Mouse (Mus musculus): ENCODE measurements around the gene Amz1. TPM values are rescaled to one million over a fixed set of nuclear protein-coding genes. Genes with fewer than 3 reads are reported as not detected.

Gene Amz1
- polyA plus RNA-seq, 1 experiment: 0.14 TPM

GRCm38 (mm10) chr5:140684343-140685148, 39.4 kb upstream of the Amz1 start:
- Histone ChIP-seq H3K4me1 (ENCODE audit: control insufficient read depth, insufficient read depth, low read length) (no peaks in the 10 kb centered on the region), H3K4me3 (ENCODE audit: control insufficient read depth, low read depth, low read length) (no peak overlapping the region), H3K36me3 (ENCODE audit: control insufficient read depth, insufficient read depth, low read length) (no peaks in the 10 kb centered on the region; the same call in 1 of the 2 replicates), H3K27me3 (ENCODE audit: control insufficient read depth, insufficient read depth, low read length) (no peaks in the 10 kb centered on the region), H3K27ac (ENCODE audit: control insufficient read depth, insufficient read depth, low read depth, low read length) (no peak overlapping the region)
- TF ChIP-seq CTCF (IDR thresholded peaks at IDR 0.05; ENCODE audit: control insufficient read depth, insufficient read depth, insufficient replicate concordance, low read depth, low read length) (peak; percentile 59; the same call in 1 of the 2 replicates), POLR2A (IDR thresholded peaks at IDR 0.05; ENCODE audit: control insufficient read depth, low read depth, low read length) (no peak)

- TF ChIP-seq CTCF (IDR thresholded peaks at IDR 0.05; ENCODE audit: control insufficient read depth, insufficient read depth, insufficient replicate concordance, low read depth, low read length) (no peak), POLR2A (IDR thresholded peaks at IDR 0.05; ENCODE audit: control insufficient read depth, low read depth, low read length) (no peak)
- Histone ChIP-seq H3K4me3 (ENCODE audit: control insufficient read depth, low read depth, low read length) (no peak overlapping the region), H3K27ac (ENCODE audit: control insufficient read depth, insufficient read depth, low read depth, low read length) (no peak overlapping the region), H3K36me3 (ENCODE audit: control insufficient read depth, insufficient read depth, low read length) (no peaks in the 10 kb centered on the region; the same call in 1 of the 2 replicates), H3K4me1 (ENCODE audit: control insufficient read depth, insufficient read depth, low read length) (no peaks in the 10 kb centered on the region), H3K27me3 (ENCODE audit: control insufficient read depth, insufficient read depth, low read length) (no peaks in the 10 kb centered on the region)
Observed at GRCm38 (mm10) chr5:140688434-140688833, 35.5 kb upstream of the Amz1 start.

GRCm38 (mm10) chr5:140695987-140696386, 27.9 kb upstream of the Amz1 start:
- H3K4me3 ChIP-seq (ENCODE audit: control insufficient read depth, low read depth, low read length): peak overlapping the region; percentile 19
- TF ChIP-seq POLR2A (IDR thresholded peaks at IDR 0.05; ENCODE audit: control insufficient read depth, low read depth, low read length) (no peak), CTCF (IDR thresholded peaks at IDR 0.05; ENCODE audit: control insufficient read depth, insufficient read depth, insufficient replicate concordance, low read depth, low read length) (no peak)
- no peaks in the 10 kb centered on the region; the same call in 1 of the 2 replicates for H3K4me1 ChIP-seq (ENCODE audit: control insufficient read depth, insufficient read depth, low read length)
- no peaks in the 10 kb centered on the region; the same call in 1 of the 2 replicates for H3K36me3 ChIP-seq (ENCODE audit: control insufficient read depth, insufficient read depth, low read length)
- no peaks in the 10 kb centered on the region for H3K27me3 ChIP-seq (ENCODE audit: control insufficient read depth, insufficient read depth, low read length)
- H3K27ac ChIP-seq (ENCODE audit: control insufficient read depth, insufficient read depth, low read depth, low read length): no peak overlapping the region

GRCm38 (mm10) chr5:140699776-140700175, 24.2 kb upstream of the Amz1 start:
- Histone ChIP-seq H3K4me1 (ENCODE audit: control insufficient read depth, insufficient read depth, low read length) (peaks cover 13% of the 10 kb centered on the region), H3K27ac (ENCODE audit: control insufficient read depth, insufficient read depth, low read depth, low read length) (no peak overlapping the region), H3K27me3 (ENCODE audit: control insufficient read depth, insufficient read depth, low read length) (no peaks in the 10 kb centered on the region), H3K36me3 (ENCODE audit: control insufficient read depth, insufficient read depth, low read length) (no peaks in the 10 kb centered on the region), H3K4me3 (ENCODE audit: control insufficient read depth, low read depth, low read length) (peak overlapping the region; percentile 76)
- TF ChIP-seq POLR2A (IDR thresholded peaks at IDR 0.05; ENCODE audit: control insufficient read depth, low read depth, low read length) (no peak), CTCF (IDR thresholded peaks at IDR 0.05; ENCODE audit: control insufficient read depth, insufficient read depth, insufficient replicate concordance, low read depth, low read length) (no peak)

- peaks cover 22% of the 10 kb centered on the region for H3K4me1 ChIP-seq (ENCODE audit: control insufficient read depth, insufficient read depth, low read length)
- H3K27me3 ChIP-seq (ENCODE audit: control insufficient read depth, insufficient read depth, low read length): no peaks in the 10 kb centered on the region
- H3K4me3 ChIP-seq (ENCODE audit: control insufficient read depth, low read depth, low read length): peak overlapping the region; percentile 99
- TF ChIP-seq POLR2A (IDR thresholded peaks at IDR 0.05; ENCODE audit: control insufficient read depth, low read depth, low read length): no peak
- TF ChIP-seq CTCF (IDR thresholded peaks at IDR 0.05; ENCODE audit: control insufficient read depth, insufficient read depth, insufficient replicate concordance, low read depth, low read length): no peak
- H3K36me3 ChIP-seq (ENCODE audit: control insufficient read depth, insufficient read depth, low read length): no peaks in the 10 kb centered on the region
- peak overlapping the region; percentile 97 for H3K27ac ChIP-seq (ENCODE audit: control insufficient read depth, insufficient read depth, low read depth, low read length)
Observed at GRCm38 (mm10) chr5:140701661-140702060, 22.3 kb upstream of the Amz1 start.

GRCm38 (mm10) chr5:140702103-140702513, 21.8 kb upstream of the Amz1 start, which contains the start of gene Iqce:
Iqce (minus strand) TSS chr5:140702378.
- Histone ChIP-seq H3K4me1 (ENCODE audit: control insufficient read depth, insufficient read depth, low read length) (peaks cover 22% of the 10 kb centered on the region), H3K36me3 (ENCODE audit: control insufficient read depth, insufficient read depth, low read length) (no peaks in the 10 kb centered on the region), H3K27me3 (ENCODE audit: control insufficient read depth, insufficient read depth, low read length) (no peaks in the 10 kb centered on the region), H3K27ac (ENCODE audit: control insufficient read depth, insufficient read depth, low read depth, low read length) (peak within 1 kb of the TSS; percentile 97), H3K4me3 (ENCODE audit: control insufficient read depth, low read depth, low read length) (peak within 1 kb of the TSS; percentile 99)
- TF ChIP-seq POLR2A (IDR thresholded peaks at IDR 0.05; ENCODE audit: control insufficient read depth, low read depth, low read length) (peak; percentile 85), CTCF (IDR thresholded peaks at IDR 0.05; ENCODE audit: control insufficient read depth, insufficient read depth, insufficient replicate concordance, low read depth, low read length) (no peak)

- H3K27ac ChIP-seq (ENCODE audit: control insufficient read depth, insufficient read depth, low read depth, low read length): peak overlapping the region; percentile 97
- TF ChIP-seq CTCF (IDR thresholded peaks at IDR 0.05; ENCODE audit: control insufficient read depth, insufficient read depth, insufficient replicate concordance, low read depth, low read length) (no peak), POLR2A (IDR thresholded peaks at IDR 0.05; ENCODE audit: control insufficient read depth, low read depth, low read length) (no peak)
- H3K27me3 ChIP-seq (ENCODE audit: control insufficient read depth, insufficient read depth, low read length): no peaks in the 10 kb centered on the region
- H3K36me3 ChIP-seq (ENCODE audit: control insufficient read depth, insufficient read depth, low read length): no peaks in the 10 kb centered on the region
- peak overlapping the region; percentile 99 for H3K4me3 ChIP-seq (ENCODE audit: control insufficient read depth, low read depth, low read length)
- H3K4me1 ChIP-seq (ENCODE audit: control insufficient read depth, insufficient read depth, low read length): peaks cover 22% of the 10 kb centered on the region
Observed at GRCm38 (mm10) chr5:140702618-140703175, 21.2 kb upstream of the Amz1 start.
